Comparison of ENCODE assay signal across 10 mouse cellular contexts in the genomic region with DNA sequence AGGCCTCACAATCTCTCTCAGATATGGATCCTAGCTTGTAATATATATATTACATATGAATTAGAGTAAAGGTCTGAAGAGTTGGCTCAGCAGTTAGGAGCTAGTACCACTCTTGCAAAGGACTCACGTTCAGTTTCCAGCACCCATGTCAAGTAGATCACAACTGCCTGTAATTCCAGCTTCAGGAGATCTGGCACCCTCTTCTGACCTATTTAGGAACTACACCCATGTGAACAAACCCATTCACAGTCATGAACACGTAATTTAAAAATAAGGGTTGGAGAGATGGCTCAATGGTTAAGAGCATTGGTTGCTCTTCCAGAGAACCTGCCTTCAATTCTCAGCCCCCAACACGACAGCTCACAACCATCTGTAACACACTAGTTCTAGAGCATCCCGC. TPM values are rescaled to one million over a fixed set of nuclear protein-coding genes. Genes with fewer than 3 reads are reported as not detected.
DNase-seq lines count a peak whose midpoint lies in the region; TF ChIP-seq lines count a peak whose summit lies in the region.
"Had no signal": no experiment of that assay in that cellular context is flagged by ENCODE, and none has a peak within 500 bp of the region (broad histone marks: within the 10 kb centered on the region; RNA-seq: fewer than 3 reads in every experiment).

No protein-coding gene starts in this region.

- in situ Hi-C loops in CH12.LX (cut with MboI; ENCODE audit: low pct_ligation_motif_present, low pct_unique_long_range_greater_than_20kb, low sequenced_read_pairs) = no loop called here

- H3K27ac ChIP-seq in heart, adult 2 months = no peak overlapping the region
- no peak overlapping the region for H3K27ac ChIP-seq in CH12.LX (ENCODE audit: insufficient read depth, low read depth)
- no peak overlapping the region for H3K27ac ChIP-seq in cortical plate, adult 2 months (ENCODE audit: insufficient read depth, low read length)
- H3K27ac ChIP-seq: forebrain, embryonic 13.5 days had no signal

- DNase-seq in heart, adult 2 months = peak in 1 of 2 experiments; percentile 1
- no peak for DNase-seq in heart, adult 9 months (ENCODE audit: low spot score in 2 of 2)
- DNase-seq in lung, postnatal 10 days = peak; percentile 20
- no peak for DNase-seq in lung, postnatal 4 days
- peak; percentile 29 for DNase-seq in CH12.LX (ENCODE audit: extremely low read depth)
- DNase-seq in yolk sac, embryonic 10.5 days (ENCODE audit: low spot score) = no peak
- DNase-seq in left cerebral cortex, postnatal 36 days (ENCODE audit: low spot score in 2 of 2) = no peak
- DNase-seq: kidney, adult 18-20 months had no signal

- peaks cover 8% of the 10 kb centered on the region for H3K36me3 ChIP-seq in heart, adult 2 months (ENCODE audit: control insufficient read depth, insufficient read depth, low read length)
- H3K36me3 ChIP-seq in CH12.LX (replicated peaks in 1 of 2; ENCODE audit: control insufficient read depth in 1 of 2, insufficient read depth in 1 of 2, low read length in 1 of 2) = no peaks in the 10 kb centered on the region

- H3K27me3 ChIP-seq in heart, adult 2 months (ENCODE audit: control insufficient read depth, insufficient read depth, low read length) = no peaks in the 10 kb centered on the region
- no peaks in the 10 kb centered on the region for H3K27me3 ChIP-seq in CH12.LX (replicated peaks)
- H3K27me3 ChIP-seq: forebrain, embryonic 13.5 days had no signal

- H3K4me3 ChIP-seq in heart, adult 2 months = no peak overlapping the region
- H3K4me3 ChIP-seq in CH12.LX (replicated peaks in 1 of 3; ENCODE audit: low read depth in 2 of 3, low read length in 2 of 3, poor library complexity in 1 of 3) = no peak overlapping the region
- H3K4me3 ChIP-seq in cortical plate, adult 2 months (ENCODE audit: insufficient read depth, low read length) = no peak overlapping the region
- H3K4me3 ChIP-seq: forebrain, embryonic 13.5 days had no signal

- no peak for TF ChIP-seq POLR2A in heart, adult 2 months (IDR thresholded peaks at IDR 0.05; ENCODE audit: insufficient read depth, low read depth, low read length)
- TF ChIP-seq POLR2A in CH12.LX (IDR thresholded peaks at IDR 0.05; ENCODE audit: low read depth, low read length) = no peak
- TF ChIP-seq POLR2A in cortical plate, adult 2 months (IDR thresholded peaks at IDR 0.05; ENCODE audit: extremely low read depth, insufficient read depth, low read length) = no peak

- H3K9me3 ChIP-seq in CH12.LX (replicated peaks; ENCODE audit: low read length) = peaks cover 5% of the 10 kb centered on the region

- H3K79me2 ChIP-seq in heart, adult 2 months (replicated peaks; ENCODE audit: control insufficient read depth, insufficient read depth, low read length) = no peaks in the 10 kb centered on the region
- peaks cover 1% of the 10 kb centered on the region; the same call in 1 of the 2 replicates for H3K79me2 ChIP-seq in CH12.LX (replicated peaks; ENCODE audit: control insufficient read depth, extremely low read depth, insufficient read depth, poor library complexity, severe bottlenecking)

- H3K4me2 ChIP-seq in CH12.LX (ENCODE audit: insufficient read depth, low read depth, poor library complexity, severe bottlenecking) = no peak overlapping the region
- H3K4me2 ChIP-seq: forebrain, embryonic 13.5 days had no signal

- peak; percentile 66 for TF ChIP-seq CTCF in heart, adult 2 months (IDR thresholded peaks at IDR 0.05)
- peak; percentile 48 to 49 for TF ChIP-seq CTCF in CH12.LX (conservative IDR thresholded peaks at IDR 0.05 in 1 of 2, IDR thresholded peaks at IDR 0.05 in 1 of 2; ENCODE audit: low read depth in 2 of 2, low read length in 2 of 2)
- TF ChIP-seq CTCF in cortical plate, adult 2 months (IDR thresholded peaks at IDR 0.05; ENCODE audit: extremely low read depth, insufficient read depth, low read length) = peak; percentile 11; the same call in 1 of the 2 replicates

- no peak overlapping the region for H3K9ac ChIP-seq in heart, adult 2 months (ENCODE audit: low read depth, low read length)
- H3K9ac ChIP-seq in CH12.LX (ENCODE audit: insufficient read depth, low read depth) = no peak overlapping the region
- H3K9ac ChIP-seq: forebrain, embryonic 13.5 days had no signal

- intact Hi-C loops in heart, adult 2 months (cut with DNase I) = no loop called here
- intact Hi-C loops in left cerebral cortex, postnatal 36 days (cut with DNase I) = no loop called here

- dilution Hi-C loops in CH12.LX (cut with MboI; ENCODE audit: extremely low pct_ligation_motif_present, extremely low pct_unique_long_range_greater_than_20kb, low sequenced_read_pairs) = no loop called here

- TF ChIP-seq EP300 in heart, adult 2 months (IDR thresholded peaks at IDR 0.05; ENCODE audit: insufficient read depth, low read depth, low read length) = no peak
- TF ChIP-seq EP300 in CH12.LX (IDR thresholded peaks at IDR 0.05; ENCODE audit: low read length) = no peak

- H3K4me1 ChIP-seq in heart, adult 2 months (ENCODE audit: control insufficient read depth, insufficient read depth, low read length) = peaks cover 24% of the 10 kb centered on the region
- peaks cover 2 to 9% of the 10 kb centered on the region in 2 experiments; a peak in 2 of 4 replicates for H3K4me1 ChIP-seq in CH12.LX (ENCODE audit: control insufficient read depth in 1 of 2, insufficient read depth in 2 of 2)
- H3K4me1 ChIP-seq in cortical plate, adult 2 months (ENCODE audit: control insufficient read depth, insufficient read depth, low read length) = no peaks in the 10 kb centered on the region; the same call in 1 of the 2 replicates

- 94% methylated on average over 4 of the region's 4 CpGs for WGBS in heart, adult 2 months

- peak; percentile 42 for TF ChIP-seq RAD21 in CH12.LX (IDR thresholded peaks at IDR 0.05; ENCODE audit: low read depth, low read length)

TF ChIP-seq in CH12.LX, 34 proteins besides CTCF, POLR2A, EP300 and RAD21:
- TF ChIP-seq CHD1 (IDR thresholded peaks at IDR 0.05; ENCODE audit: low read depth, low read length) (no peak), SMC3 (IDR thresholded peaks at IDR 0.05; ENCODE audit: low read depth, low read length) (peak; percentile 11; the same call in 1 of the 2 replicates), MXI1 (IDR thresholded peaks at IDR 0.05; ENCODE audit: low read depth, low read length) (no peak), IRF4 (IDR thresholded peaks at IDR 0.05; ENCODE audit: low read depth, low read length) (no peak)

RNA-seq across cellular contexts. Expression of a gene that starts 3.3 kb away (rescaled TPM):
- total RNA-seq in heart, adult 2 months (2021) = 10 to 100 TPM; 36.7 to 36.8 TPM
- polyA plus RNA-seq in heart, adult 2 months (2012; rRNA removed) = 7.9 and 14.0 TPM in 2 replicates
- 3.7 and 4.2 TPM in 2 replicates for total RNA-seq in CH12.LX (2012; rRNA removed)
- 1.3 and 1.7 TPM in 2 replicates for total RNA-seq in CH12.LX (2014; rRNA removed)
- polyA plus RNA-seq in CH12.LX (2012; ENCODE audit: insufficient read length, low read depth) = 2.6 and 4.4 TPM in 2 replicates
- 19.8 and 22.3 TPM in 2 replicates for polyA plus RNA-seq in cortical plate, adult 2 months (2012; rRNA removed)
- 10 to 100 TPM; 63.4 to 84.0 TPM for total RNA-seq in left cerebral cortex, postnatal 36 days (2021)

RNA-seq across cellular contexts. Expression of a gene that starts 4.4 kb away (rescaled TPM):
- total RNA-seq in heart, adult 2 months (2021) = 1 to 10 TPM; 4.6 to 7.2 TPM
- polyA plus RNA-seq in heart, adult 2 months (2012; rRNA removed) = 4.4 and 5.4 TPM in 2 replicates
- 0.88 and 1.1 TPM in 2 replicates for total RNA-seq in CH12.LX (2012; rRNA removed)
- total RNA-seq in CH12.LX (2014; rRNA removed) = not detected in 2 replicates
- polyA plus RNA-seq in CH12.LX (2012; ENCODE audit: insufficient read length, low read depth) = not detected in 2 replicates
- polyA plus RNA-seq in cortical plate, adult 2 months (2012; rRNA removed) = 1.1 and 1.3 TPM in 2 replicates
- 1 to 10 TPM in 1 of 2 experiments, under 1 TPM in 1; 0.79 to 1.4 TPM for total RNA-seq in left cerebral cortex, postnatal 36 days (2021)

RNA-seq across cellular contexts. Expression of a gene that starts 36.0 kb away (rescaled TPM):
- 1 to 10 TPM; 1.5 to 2.8 TPM for total RNA-seq in heart, adult 2 months (2021)
- 0.04 TPM in 1 of 2 replicates, not detected in the other for polyA plus RNA-seq in heart, adult 2 months (2012; rRNA removed)
- total RNA-seq in CH12.LX (2012; rRNA removed) = not detected in 2 replicates
- not detected in 2 replicates for total RNA-seq in CH12.LX (2014; rRNA removed)
- polyA plus RNA-seq in CH12.LX (2012; ENCODE audit: insufficient read length, low read depth) = not detected in 2 replicates
- 0.10 and 0.21 TPM in 2 replicates for polyA plus RNA-seq in cortical plate, adult 2 months (2012; rRNA removed)
- total RNA-seq in left cerebral cortex, postnatal 36 days (2021) = under 1 TPM in 1 of 2 experiments, not detected in 1; 0.27 TPM

Comparison
In these comparisons a context has a peak if more than half of its experiments do, and no peak if none do; other contexts are left out.
1. DNase-seq: peak in lung, postnatal 10 days (single experiment) and CH12.LX (single experiment); none in heart, adult 9 months (0 of 2), lung, postnatal 4 days (0 of 2), yolk sac, embryonic 10.5 days (single experiment) and left cerebral cortex, postnatal 36 days (0 of 2).
2. CTCF ChIP-seq: peak in every context shown above with its lines; median percentile 66 in heart, adult 2 months; 48 in CH12.LX; 11 in cortical plate, adult 2 months.
3. RNA of a gene that starts 3.3 kb away (total RNA-seq): 63.4 to 84.0 TPM in left cerebral cortex, postnatal 36 days and 36.7 to 36.8 TPM in heart, adult 2 months; 1.3 to 4.2 TPM in CH12.LX; every median in the first group is over 4 times any median in the second.